Mouse (Mus musculus) CH12.LX (cell line): ENCODE data around the gene Dnajc10. TPM values are rescaled to one million over a fixed set of nuclear protein-coding genes. Genes with fewer than 3 reads are reported as not detected.

ENCODE experiments used
- DNase-seq: peaks from one replicate; pipeline ENCODE4 v3.0.0-alpha.2; 2013; ENCODE audit errors: extremely low read depth
- H3K27ac ChIP-seq: 2 replicates; pipeline ENCODE4 v1.5.1; 2012; ENCODE audit warnings: low read depth, mild to moderate bottlenecking, control low read depth, moderate library complexity; ENCODE audit not compliant: insufficient read depth
- H3K27me3 ChIP-seq: replicated peaks from 2 replicates; pipeline ENCODE3; 2012; ENCODE audit warnings: inconsistent platforms
- H3K36me3 ChIP-seq, 2 experiments: replicated peaks in 1 of 2; 2 replicates each; pipeline versions ENCODE3 to v1.6.1; 2012; ENCODE audit warnings: inconsistent platforms in 1 of 2, low read length in 1 of 2, mild to moderate bottlenecking in 1 of 2, mixed read lengths in 1 of 2, moderate library complexity in 1 of 2; ENCODE audit not compliant: control insufficient read depth in 1 of 2, insufficient read depth in 1 of 2
- H3K4me1 ChIP-seq, 2 experiments: 2 replicates each; pipeline ENCODE4 v1.6.1; 2012; ENCODE audit warnings: inconsistent platforms in 1 of 2, moderate library complexity in 1 of 2; ENCODE audit not compliant: insufficient read depth in 2 of 2, control insufficient read depth in 1 of 2
- H3K4me2 ChIP-seq: 2 replicates; pipeline ENCODE4 v1.6.1; 2012; ENCODE audit warnings: low read depth, mild to moderate bottlenecking, control low read depth; ENCODE audit not compliant: poor library complexity, insufficient read depth, severe bottlenecking
- H3K4me3 ChIP-seq, 3 experiments: fragments of 150-350 bp in 1 of 3; sonication (generic) in 1 of 3; replicated peaks in 1 of 3; 2 replicates each; pipeline versions ENCODE3 to v1.5.1; 2011 to 2012; ENCODE audit warnings: low read depth in 2 of 3, low read length in 2 of 3, mild to moderate bottlenecking in 2 of 3, moderate library complexity in 2 of 3, control low read depth in 1 of 3, improper control_type of control experiment in 1 of 3, inconsistent platforms in 1 of 3, mixed read lengths in 1 of 3; ENCODE audit not compliant: poor library complexity in 1 of 3
- H3K79me2 ChIP-seq: replicated peaks from 2 replicates; pipeline ENCODE4 v1.6.1; 2012; ENCODE audit warnings: mild to moderate bottlenecking, moderate library complexity; ENCODE audit not compliant: control insufficient read depth, poor library complexity, insufficient read depth, severe bottlenecking; ENCODE audit errors: extremely low read depth
- H3K9ac ChIP-seq: 2 replicates; pipeline ENCODE4 v1.6.1; 2012; ENCODE audit warnings: low read depth, mild to moderate bottlenecking, control low read depth, moderate library complexity; ENCODE audit not compliant: insufficient read depth
- H3K9me3 ChIP-seq: replicated peaks from 2 replicates; pipeline ENCODE3; 2012; ENCODE audit warnings: low read length, inconsistent platforms, mixed read lengths
- CTCF ChIP-seq, 2 experiments: IDR thresholded peaks in 1 of 2; conservative IDR thresholded peaks in 1 of 2; 2 replicates each; pipeline ENCODE4 v1.5.1; 2011 to 2012; ENCODE audit warnings: low read depth in 2 of 2, low read length in 2 of 2, improper control_type of control experiment in 1 of 2, inconsistent platforms in 1 of 2, mild to moderate bottlenecking in 1 of 2, moderate library complexity in 1 of 2
- ELF1 ChIP-seq: IDR thresholded peaks from 2 replicates; pipeline ENCODE4 v1.6.1; 2014; ENCODE audit warnings: low read depth, mild to moderate bottlenecking, inconsistent platforms, low read length, improper control_type of control experiment
- GABPA ChIP-seq: IDR thresholded peaks from 2 replicates; pipeline ENCODE4 v1.6.1; 2012; ENCODE audit warnings: low read depth, low read length, improper control_type of control experiment, inconsistent platforms; ENCODE audit not compliant: insufficient replicate concordance
- IRF4 ChIP-seq: IDR thresholded peaks from 2 replicates; pipeline ENCODE4 v1.6.1; 2014; ENCODE audit warnings: low read depth, mild to moderate bottlenecking, inconsistent platforms, low read length, improper control_type of control experiment
- JUN ChIP-seq: IDR thresholded peaks from 2 replicates; pipeline ENCODE4 v1.6.1; 2011; ENCODE audit warnings: low read depth, mild to moderate bottlenecking, low read length, improper control_type of control experiment, moderate library complexity; ENCODE audit not compliant: insufficient read depth
- KAT2A ChIP-seq: IDR thresholded peaks from 2 replicates; pipeline ENCODE4 v1.6.1; 2012; ENCODE audit warnings: low read length, improper control_type of control experiment, inconsistent platforms; ENCODE audit not compliant: insufficient replicate concordance
- MAZ ChIP-seq: IDR thresholded peaks from 2 replicates; pipeline ENCODE4 v1.6.1; 2012; ENCODE audit warnings: low read depth, mild to moderate bottlenecking, inconsistent platforms, low read length, improper control_type of control experiment, moderate library complexity
- MEF2A ChIP-seq: IDR thresholded peaks from 2 replicates; pipeline ENCODE4 v1.6.1; 2014; ENCODE audit warnings: low read depth, mild to moderate bottlenecking, inconsistent platforms, low read length, improper control_type of control experiment, borderline replicate concordance
- MYC ChIP-seq: IDR thresholded peaks from 2 replicates; pipeline ENCODE4 v1.6.1; 2011; ENCODE audit warnings: low read depth, mild to moderate bottlenecking, improper control_type of control experiment, low read length
- NELFE ChIP-seq: IDR thresholded peaks from 2 replicates; pipeline ENCODE4 v1.6.1; 2011; ENCODE audit warnings: low read depth, low read length, improper control_type of control experiment
- PAX5 ChIP-seq: IDR thresholded peaks from 2 replicates; pipeline ENCODE4 v1.6.1; 2012; ENCODE audit warnings: low read length, inconsistent platforms, mixed read lengths
- POLR2A ChIP-seq: IDR thresholded peaks from 2 replicates; pipeline ENCODE4 v1.6.1; 2011; ENCODE audit warnings: low read depth, mild to moderate bottlenecking, improper control_type of control experiment, low read length
- RAD21 ChIP-seq: IDR thresholded peaks from 2 replicates; pipeline ENCODE4 v1.6.1; 2011; ENCODE audit warnings: low read depth, mild to moderate bottlenecking, low read length, improper control_type of control experiment, moderate library complexity
- SIN3A ChIP-seq: IDR thresholded peaks from 2 replicates; pipeline ENCODE4 v1.6.1; 2012; ENCODE audit warnings: low read length, improper control_type of control experiment, inconsistent platforms
- SMC3 ChIP-seq: IDR thresholded peaks from 2 replicates; pipeline ENCODE4 v1.6.1; 2011; ENCODE audit warnings: low read depth, low read length, improper control_type of control experiment
- TCF12 ChIP-seq: IDR thresholded peaks from 2 replicates; pipeline ENCODE4 v1.6.1; 2014; ENCODE audit warnings: low read depth, mild to moderate bottlenecking, inconsistent platforms, low read length, improper control_type of control experiment
- UBTF ChIP-seq: IDR thresholded peaks from 2 replicates; pipeline ENCODE4 v1.6.1; 2012; ENCODE audit warnings: low read depth, mild to moderate bottlenecking, inconsistent platforms, low read length, improper control_type of control experiment, moderate library complexity
- ZKSCAN1 ChIP-seq: IDR thresholded peaks from 2 replicates; pipeline ENCODE4 v1.6.1; 2012; ENCODE audit warnings: low read depth, inconsistent platforms, low read length, improper control_type of control experiment, borderline replicate concordance
- ZNF384 ChIP-seq: IDR thresholded peaks from 2 replicates; pipeline ENCODE4 v1.6.1; 2012; ENCODE audit warnings: low read depth, low read length, improper control_type of control experiment, inconsistent platforms
- dilution Hi-C: fragments of 300-500 bp; cut with MboI; formaldehyde crosslinking; loops from 2 replicates; pipeline ENCODE4 v1.14.3; 2020; ENCODE audit warnings: low sequenced_read_pairs; ENCODE audit not compliant: extremely low pct_unique_long_range_greater_than_20kb, extremely low pct_ligation_motif_present
- in situ Hi-C: fragments of 300-500 bp; cut with MboI; formaldehyde crosslinking; loops from 3 replicates; pipeline ENCODE4 v1.14.3; 2019; ENCODE audit warnings: low sequenced_read_pairs, low pct_ligation_motif_present, low pct_unique_long_range_greater_than_20kb, mixed read lengths
- polyA plus RNA-seq: library from polyadenylated mRNA; unstranded; fragments of >175 nt; gene quantifications from 2 replicates; pipeline ENCODE4 v1.2.1, GENCODE M21; 2012; ENCODE audit warnings: low read depth; ENCODE audit not compliant: insufficient read length
- total RNA-seq, 2 experiments: library from RNA; depleted of rRNA; stranded (reverse); fragments of 300-350 nt in 1 of 2; fragments of >200 nt in 1 of 2; gene quantifications; 2 replicates each; pipeline ENCODE4 v1.2.3; 2012 to 2014

Gene Dnajc10
- total and polyA plus RNA-seq, 3 experiments: 48.3 to 81.3 (median 65.1) TPM

- Histone ChIP-seq H3K4me2 (no peak overlapping the region), H3K79me2 (no peaks in the 10 kb centered on the region), H3K4me1 (peaks cover 0 to 4% of the 10 kb centered on the region in 2 experiments; a peak in 1 of 4 replicates), H3K9me3 (peaks cover 5% of the 10 kb centered on the region), H3K36me3 (no peaks in the 10 kb centered on the region), H3K9ac (no peak overlapping the region), H3K4me3 (no peak overlapping the region), H3K27ac (no peak overlapping the region), H3K27me3 (no peaks in the 10 kb centered on the region)
- in situ Hi-C loops: no loop called here
- DNase-seq: no peak
- TF ChIP-seq TCF12 (no peak), UBTF (no peak), IRF4 (no peak), NELFE (no peak), SIN3A (no peak), POLR2A (no peak)
- dilution Hi-C loops: no loop called here
These were observed 64.6 kb downstream of the Dnajc10 start for GRCm38 (mm10) chr2:80379848-80380247.

GRCm38 (mm10) chr2:80384447-80384846 is 69.2 kb downstream of the Dnajc10 start:
- dilution Hi-C loops (no loop called here), in situ Hi-C loops (no loop called here)
- no peaks in the 10 kb centered on the region for H3K79me2 ChIP-seq
- no peak overlapping the region for H3K9ac ChIP-seq
- H3K4me3 ChIP-seq: no peak overlapping the region
- no peak for TF ChIP-seq TCF12
- TF ChIP-seq JUN: no peak
- TF ChIP-seq PAX5: no peak
- TF ChIP-seq MAZ: no peak
- TF ChIP-seq GABPA: no peak
- no peak for TF ChIP-seq CTCF (conservative IDR thresholded peaks at IDR 0.05 in 1 of 2, IDR thresholded peaks at IDR 0.05 in 1 of 2; ENCODE audit: low read depth in 2 of 2, low read length in 2 of 2)
- no peak for TF ChIP-seq KAT2A
- TF ChIP-seq ZNF384: no peak
- TF ChIP-seq ELF1: no peak
- no peak for TF ChIP-seq IRF4
- no peak for TF ChIP-seq SMC3
- TF ChIP-seq RAD21: no peak
- no peak for TF ChIP-seq MYC
- TF ChIP-seq MEF2A: no peak
- no peak for TF ChIP-seq ZKSCAN1
- no peaks in the 10 kb centered on the region for H3K9me3 ChIP-seq
- no peak for DNase-seq
- H3K27ac ChIP-seq: no peak overlapping the region
- H3K27me3 ChIP-seq: no peaks in the 10 kb centered on the region
- no peaks in the 10 kb centered on the region for H3K36me3 ChIP-seq
- no peaks in the 10 kb centered on the region for H3K4me1 ChIP-seq
- H3K4me2 ChIP-seq: no peak overlapping the region
